Mouse (Mus musculus) brown adipose tissue, adult 24 weeks (tissue): ENCODE results near the gene Cacna1d. TPM values are rescaled to one million over a fixed set of nuclear protein-coding genes. Genes with fewer than 3 reads are reported as not detected.

Source experiments
- H3K27ac ChIP-seq: fragments of 200-500 bp; replicated peaks from 2 replicates; pipeline ENCODE4 v1.5.1; 2012; ENCODE audit warnings: low read depth, mild to moderate bottlenecking, low read length
- H3K4me1 ChIP-seq: fragments of 200-500 bp; 2 replicates; pipeline ENCODE4 v1.6.1; 2012; ENCODE audit warnings: low read length, mixed read lengths; ENCODE audit not compliant: control insufficient read depth, insufficient read depth, insufficient read length
- H3K4me3 ChIP-seq: fragments of 200-500 bp; 2 replicates; pipeline ENCODE4 v1.5.1; 2012; ENCODE audit warnings: low read depth, mild to moderate bottlenecking, low read length, moderate library complexity; ENCODE audit not compliant: insufficient read depth
- polyA plus RNA-seq: library from polyadenylated mRNA; stranded (reverse); fragments of >200 nt; gene quantifications from 2 replicates; pipeline ENCODE4 v1.2.4, GENCODE M21; 2012; ENCODE audit not compliant: missing spikeins, insufficient read depth, insufficient read length

The Cacna1d gene
- not detected in 2 replicates for polyA plus RNA-seq

DNA sequence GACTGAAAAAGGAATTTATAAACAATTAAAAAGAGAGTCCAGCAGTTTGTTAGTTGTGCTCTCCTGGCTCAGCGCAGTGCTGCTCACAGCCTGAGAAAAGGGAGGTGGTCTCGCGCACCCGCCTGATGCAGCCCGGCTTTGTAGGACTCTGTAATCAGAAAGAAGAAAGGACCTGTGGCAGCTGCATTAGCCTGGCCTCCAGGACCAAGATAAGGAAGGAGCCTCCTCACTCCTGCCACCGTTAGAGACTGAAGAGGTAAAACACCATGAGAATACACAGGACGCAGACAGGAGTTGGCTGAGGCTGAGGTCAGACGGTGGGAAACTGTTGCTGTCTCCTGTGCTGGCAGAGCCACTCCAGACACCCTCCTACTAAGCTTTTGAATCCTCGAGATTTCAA lies at the start of gene Cacna1d:
Cacna1d (minus strand) TSS at position 114 of the 400 bp plus-strand sequence.
- Histone ChIP-seq H3K4me3 (no peak within 1 kb of the TSS), H3K27ac (no peak within 1 kb of the TSS), H3K4me1 (no peaks in the 10 kb centered on the region)

DNA sequence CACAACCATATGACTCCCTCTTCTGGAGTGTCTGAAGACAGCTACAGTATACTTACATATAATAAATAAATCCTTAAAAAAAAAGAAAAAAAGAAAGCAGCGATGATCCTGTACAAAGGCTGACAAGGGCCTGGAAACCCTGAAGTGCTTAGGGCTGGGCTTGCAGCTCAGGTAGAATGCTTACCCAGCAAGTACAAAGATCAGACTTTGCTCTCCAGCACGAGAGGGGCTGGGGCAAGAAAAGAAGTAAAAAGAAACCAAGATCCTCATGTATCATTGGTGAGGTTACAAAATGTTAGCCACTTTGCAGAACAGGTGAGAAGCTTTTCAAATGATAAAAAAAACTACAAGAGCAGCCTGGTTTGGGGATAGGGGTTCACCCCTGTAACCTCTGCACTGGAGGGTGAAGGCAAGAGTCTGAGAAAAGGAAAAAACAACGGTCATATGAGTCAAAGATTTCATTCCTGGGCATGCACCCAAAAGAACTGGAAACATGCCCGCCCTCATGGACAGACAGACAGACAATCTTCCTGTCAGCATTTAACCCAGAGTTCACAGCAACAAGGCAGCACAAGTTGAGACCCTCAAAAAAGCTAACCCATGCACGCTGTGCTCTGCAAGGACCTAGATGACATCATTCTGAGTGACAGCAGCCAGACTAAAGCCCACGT lies 42.7 kb upstream of the Cacna1d start:
- H3K27ac ChIP-seq, result peak overlapping the region; percentile 33

GRCm38 (mm10) chr14:30531896-30532295 lies 40.6 kb upstream of the Cacna1d start:
- H3K27ac ChIP-seq, result no peak overlapping the region
- no peak overlapping the region for H3K4me3 ChIP-seq
- no peaks in the 10 kb centered on the region; the same call in 1 of the 2 replicates for H3K4me1 ChIP-seq

More for the DNA sequence above, 42.7 kb upstream of the Cacna1d start:
- Histone ChIP-seq H3K4me3 (no peak overlapping the region), H3K4me1 (peaks cover 2% of the 10 kb centered on the region; the same call in 1 of the 2 replicates)

- Histone ChIP-seq H3K27ac (no peak overlapping the region), H3K4me1 (no peaks in the 10 kb centered on the region; the same call in 1 of the 2 replicates), H3K4me3 (no peak overlapping the region)
These were observed 40.2 kb upstream of the Cacna1d start for GRCm38 (mm10) chr14:30531431-30531830.

DNA sequence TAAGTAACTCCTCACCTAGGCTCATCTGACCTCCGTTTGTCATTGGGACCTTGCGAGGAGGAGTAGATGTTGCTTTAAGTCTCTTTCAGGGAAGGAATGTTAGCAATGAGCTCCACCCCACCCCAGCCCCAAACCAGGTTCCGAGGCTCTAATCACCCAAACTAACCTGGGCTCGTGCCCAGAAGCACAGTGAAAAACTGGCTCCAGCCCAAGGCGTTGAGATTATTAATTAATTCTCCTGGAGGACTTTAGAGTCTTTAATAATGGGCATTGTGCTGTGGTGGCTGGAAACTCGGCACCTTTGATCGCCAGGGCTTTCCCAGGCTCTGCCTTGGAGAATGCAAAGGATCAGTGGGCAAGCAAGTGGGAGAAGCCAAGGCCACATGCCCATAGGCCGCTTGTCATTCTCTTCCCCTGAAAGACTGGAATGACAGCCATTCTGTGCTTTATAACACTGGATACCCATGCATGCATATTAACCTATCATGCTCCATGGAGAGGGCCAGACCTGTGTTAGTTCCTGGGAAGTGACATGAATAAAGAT lies 39.5 kb upstream of the Cacna1d start:
- Histone ChIP-seq H3K27ac (no peak overlapping the region), H3K4me3 (no peak overlapping the region)

DNA sequence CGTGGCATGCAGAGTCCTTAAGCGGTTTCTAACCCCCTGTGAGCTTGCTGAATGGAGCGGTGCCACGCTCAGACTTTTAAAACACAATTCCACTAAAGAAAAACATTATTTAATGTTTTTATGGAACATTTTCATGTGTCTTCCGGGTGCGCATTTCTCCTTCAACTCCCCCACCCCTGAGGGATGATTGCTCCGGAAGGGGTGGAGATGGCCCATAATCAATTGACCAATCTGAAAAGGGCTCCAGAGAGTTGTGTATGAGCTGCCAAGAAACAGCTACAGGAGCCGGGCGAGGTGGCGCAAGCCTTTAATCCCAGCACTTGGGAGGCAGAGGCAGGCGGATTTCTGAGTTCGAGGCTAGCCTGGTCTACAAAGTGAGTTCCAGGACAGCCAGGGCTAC lies 38.2 kb upstream of the Cacna1d start:
- Histone ChIP-seq H3K4me1 (no peaks in the 10 kb centered on the region; the same call in 1 of the 2 replicates), H3K4me3 (no peak overlapping the region), H3K27ac (no peak overlapping the region)

More for the DNA sequence above, 39.5 kb upstream of the Cacna1d start:
- no peaks in the 10 kb centered on the region; the same call in 1 of the 2 replicates for H3K4me1 ChIP-seq

DNA sequence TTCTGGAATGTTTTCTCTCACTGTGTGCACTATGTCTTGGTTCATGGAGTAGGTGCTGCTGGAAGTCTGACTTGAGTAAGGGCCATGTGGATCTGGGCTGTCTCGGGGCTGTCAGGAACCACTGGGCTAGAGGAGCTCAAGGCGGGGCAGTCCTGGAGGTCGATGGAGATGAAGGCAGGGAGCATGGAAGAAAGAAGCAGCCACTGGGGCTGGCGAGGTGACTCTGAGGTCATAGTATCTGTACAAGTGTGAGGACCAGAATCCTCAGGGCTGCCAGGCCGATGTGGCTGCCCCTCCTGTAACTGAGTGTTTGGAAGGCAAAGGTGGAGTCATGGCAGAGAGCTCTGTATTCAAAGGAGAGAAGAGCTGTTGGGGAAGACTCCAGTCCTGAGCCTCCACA lies 37.7 kb upstream of the Cacna1d start:
- Histone ChIP-seq H3K4me3 (no peak overlapping the region), H3K27ac (no peak overlapping the region), H3K4me1 (no peaks in the 10 kb centered on the region)

DNA sequence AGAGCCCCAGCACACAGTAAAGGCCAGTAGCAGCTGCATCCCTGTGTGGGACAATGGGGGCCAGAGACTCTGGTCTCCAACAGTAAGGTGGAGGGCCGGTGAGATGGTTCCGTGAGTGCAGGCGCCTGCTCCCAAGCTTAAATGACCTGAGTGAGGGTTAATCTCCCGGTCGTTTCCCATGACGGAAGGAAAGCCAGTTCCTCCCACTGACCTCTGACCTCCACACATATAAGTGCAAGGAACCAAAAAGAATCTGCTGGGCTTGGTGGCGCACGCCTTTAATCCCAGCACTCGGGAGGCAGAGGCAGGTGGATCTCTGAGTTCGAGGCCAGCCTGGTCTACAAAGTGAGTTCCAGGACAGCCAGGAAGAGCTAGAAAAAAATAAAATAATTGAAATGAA lies 37.1 kb upstream of the Cacna1d start:
- Histone ChIP-seq H3K4me3 (no peak overlapping the region), H3K4me1 (no peaks in the 10 kb centered on the region), H3K27ac (no peak overlapping the region)

DNA sequence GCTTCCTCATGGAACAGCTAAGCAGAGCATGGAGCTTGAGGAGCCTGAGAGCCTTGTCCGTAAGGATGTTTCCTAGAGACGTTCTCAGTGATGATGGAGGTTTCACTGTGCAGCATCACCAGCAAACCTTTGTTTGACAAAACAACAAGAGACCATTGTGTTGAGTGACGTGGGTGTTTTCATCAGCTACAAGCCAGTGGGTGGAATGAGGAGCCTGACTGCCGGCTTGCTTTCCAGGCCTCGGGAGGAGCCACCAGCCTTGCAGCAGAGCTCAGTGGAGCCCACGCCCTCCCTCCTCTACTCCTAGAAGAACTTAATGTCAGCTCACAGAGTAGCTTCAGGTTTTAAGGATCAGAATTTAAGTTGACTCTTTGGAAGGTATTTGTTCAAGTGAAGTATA lies 32.1 kb upstream of the Cacna1d start:
- H3K4me3 ChIP-seq, result no peak overlapping the region
- no peak overlapping the region for H3K27ac ChIP-seq

GRCm38 (mm10) chr14:30519323-30519722 lies 28.1 kb upstream of the Cacna1d start:
- no peaks in the 10 kb centered on the region for H3K4me1 ChIP-seq
- no peak overlapping the region for H3K4me3 ChIP-seq
- H3K27ac ChIP-seq, result no peak overlapping the region

More for the DNA sequence above, 32.1 kb upstream of the Cacna1d start:
- H3K4me1 ChIP-seq, result no peaks in the 10 kb centered on the region

DNA sequence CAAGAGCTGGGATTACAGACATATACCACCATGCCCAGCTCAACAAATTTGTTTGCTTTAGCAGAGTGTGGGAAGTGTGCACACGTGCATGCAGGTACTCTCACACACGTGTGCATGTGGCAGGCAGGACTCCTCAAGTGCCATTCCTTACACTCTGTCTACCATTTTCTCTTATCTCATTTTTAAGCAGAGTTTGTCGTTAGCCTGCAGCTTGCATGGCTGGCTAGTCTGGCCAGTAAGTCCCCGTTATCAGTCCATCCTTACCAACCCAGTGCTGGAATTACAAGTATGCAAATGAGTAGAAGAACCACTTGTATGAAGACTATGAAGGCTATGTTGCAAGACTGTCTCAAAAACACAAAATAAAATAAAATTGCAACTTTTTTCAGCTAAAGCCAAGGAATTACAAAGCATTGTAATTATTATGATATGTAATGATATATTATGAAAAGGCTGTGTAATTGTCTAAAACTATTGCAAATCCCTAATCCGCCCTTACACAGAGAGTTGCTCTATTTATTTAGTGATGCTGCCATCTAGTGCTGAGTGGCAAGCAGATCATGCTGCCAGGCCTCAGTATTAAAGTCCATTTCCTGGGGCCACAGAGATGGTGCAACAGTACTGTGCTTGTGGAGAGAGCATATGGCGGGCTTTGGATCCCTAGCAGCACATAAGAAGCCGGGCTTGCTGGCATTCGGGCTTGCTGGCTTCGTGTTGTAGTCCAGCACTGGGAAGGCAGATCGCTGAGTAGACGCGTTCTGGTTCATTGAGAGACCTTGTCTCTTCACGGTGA lies 24.9 kb upstream of the Cacna1d start:
- Histone ChIP-seq H3K4me3 (no peak overlapping the region), H3K27ac (no peak overlapping the region), H3K4me1 (no peaks in the 10 kb centered on the region)

DNA sequence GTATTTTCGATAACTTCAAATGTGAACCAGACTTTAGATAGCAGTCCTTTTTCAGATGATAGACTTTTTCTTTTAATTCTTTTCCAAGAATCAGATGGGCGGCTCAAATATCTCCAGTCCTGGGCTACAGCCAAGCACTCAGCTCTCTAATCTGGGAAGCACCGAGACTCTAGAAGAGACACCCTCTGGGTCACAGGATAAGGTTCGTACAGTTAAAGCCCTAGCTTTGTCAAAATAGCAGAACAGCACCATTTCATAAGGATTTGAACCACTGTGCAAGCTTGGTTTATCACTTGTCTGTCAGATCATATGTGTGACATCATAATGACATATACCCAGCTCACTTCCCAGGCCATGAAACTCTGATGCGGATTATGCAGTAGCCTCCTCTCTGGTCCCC lies 21.6 kb upstream of the Cacna1d start:
- Histone ChIP-seq H3K4me1 (no peaks in the 10 kb centered on the region), H3K27ac (no peak overlapping the region), H3K4me3 (no peak overlapping the region)

GRCm38 (mm10) chr14:30510214-30510763 lies 19.0 kb upstream of the Cacna1d start:
- Histone ChIP-seq H3K27ac (no peak overlapping the region), H3K4me1 (no peaks in the 10 kb centered on the region), H3K4me3 (no peak overlapping the region)

DNA sequence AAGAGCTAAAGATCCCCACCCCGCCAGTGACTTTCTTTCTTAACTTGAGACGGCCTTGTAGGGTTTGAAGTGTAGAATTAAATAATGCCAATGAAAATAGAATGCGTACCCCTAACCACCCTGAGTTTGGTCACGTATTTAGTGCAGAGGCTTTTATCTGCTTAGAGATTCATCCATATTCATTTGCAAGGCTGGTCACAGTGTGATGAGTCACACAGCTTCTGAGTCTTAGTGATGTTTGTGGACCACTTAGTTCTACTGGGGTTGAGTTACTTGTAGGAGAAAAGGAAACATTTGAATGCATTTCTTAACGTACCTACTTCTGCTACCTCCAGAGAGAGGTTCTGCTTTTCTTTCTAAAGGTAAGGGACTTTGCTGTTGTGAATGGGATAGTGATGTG lies 13.7 kb upstream of the Cacna1d start:
- H3K4me1 ChIP-seq, result no peaks in the 10 kb centered on the region
- no peak overlapping the region for H3K4me3 ChIP-seq
- no peak overlapping the region for H3K27ac ChIP-seq

- Histone ChIP-seq H3K27ac (no peak overlapping the region), H3K4me1 (no peaks in the 10 kb centered on the region), H3K4me3 (no peak overlapping the region)
These were observed 6.9 kb upstream of the Cacna1d start for GRCm38 (mm10) chr14:30498202-30498601.
